Mouse (Mus musculus) urinary bladder, postnatal 36 days (tissue): ENCODE data around the gene Tcf20.
"Not testable (repeated sequence)": the region's sequence is repeated elsewhere in the genome, so short reads cannot be mapped to it uniquely, and the experiment has no call there.

Source experiments
- DNase-seq, 2 experiments: peaks; one replicate each; pipeline ENCODE4 v3.0.0; 2022; ENCODE audit warnings: low spot score in 2 of 2, mixed read lengths in 1 of 2

Gene Tcf20

DNA sequence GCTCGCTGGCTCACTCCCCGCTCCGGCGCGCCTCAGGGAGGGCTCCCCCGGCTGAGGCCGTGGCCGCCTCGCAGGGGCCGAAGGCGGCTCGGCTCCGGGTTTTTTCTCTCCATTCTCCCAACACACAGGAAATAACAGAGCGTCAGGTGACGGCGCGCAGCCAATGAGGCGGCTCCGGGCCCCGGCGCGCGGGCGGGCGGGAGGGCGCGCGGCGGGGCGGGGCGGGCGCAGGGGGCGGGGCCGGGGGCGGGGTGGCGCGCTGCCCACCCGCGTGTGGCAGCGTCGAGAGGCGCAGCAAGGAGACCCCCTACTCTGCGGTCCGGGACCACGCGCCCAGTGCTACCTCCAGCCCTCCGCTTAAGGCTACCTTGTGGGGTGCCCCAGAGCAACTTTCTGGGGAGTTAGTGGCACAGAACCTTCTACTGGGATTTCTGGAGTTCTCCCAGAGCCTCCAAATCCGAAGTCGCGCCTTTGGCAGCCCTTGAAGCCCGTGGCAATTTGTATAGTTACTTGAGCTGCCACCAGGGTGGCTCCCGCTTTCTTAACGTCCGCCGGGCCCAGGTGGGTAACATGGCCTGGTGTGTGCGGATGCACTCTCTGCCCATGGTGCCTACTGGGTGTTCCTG is 87.9 kb downstream of the Tcf20 start:
- peak; percentile 80 to 85 for DNase-seq

GRCm38 (mm10) chr15:82898740-82899675 is 88.7 kb downstream of the Tcf20 start:
- DNase-seq, result peak; percentile 22 to 37

- no peak for DNase-seq
Observed at GRCm38 (mm10) chr15:82898141-82898739, 89.4 kb downstream of the Tcf20 start.

- no peak for DNase-seq
Observed at GRCm38 (mm10) chr15:82896336-82896735, 91.3 kb downstream of the Tcf20 start.

DNA sequence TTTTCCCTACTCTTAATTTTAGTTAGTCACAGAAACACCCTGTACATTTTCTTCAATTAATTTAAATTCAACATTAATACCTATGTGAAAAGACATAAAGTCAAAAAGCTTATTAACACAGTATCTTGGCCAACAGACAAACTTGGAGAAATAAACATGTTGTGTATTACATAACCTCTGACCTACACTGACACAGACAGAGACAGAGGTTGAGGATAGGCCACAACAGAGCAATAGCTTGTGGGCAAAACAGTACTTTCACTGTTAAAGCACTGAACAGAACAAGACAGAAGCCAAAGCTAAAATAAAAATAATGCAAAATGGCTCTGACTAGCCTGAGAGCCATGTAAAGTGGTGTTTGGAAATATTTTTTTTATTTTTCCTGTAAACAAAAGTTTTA is 97.2 kb downstream of the Tcf20 start:
- no peak for DNase-seq

DNA sequence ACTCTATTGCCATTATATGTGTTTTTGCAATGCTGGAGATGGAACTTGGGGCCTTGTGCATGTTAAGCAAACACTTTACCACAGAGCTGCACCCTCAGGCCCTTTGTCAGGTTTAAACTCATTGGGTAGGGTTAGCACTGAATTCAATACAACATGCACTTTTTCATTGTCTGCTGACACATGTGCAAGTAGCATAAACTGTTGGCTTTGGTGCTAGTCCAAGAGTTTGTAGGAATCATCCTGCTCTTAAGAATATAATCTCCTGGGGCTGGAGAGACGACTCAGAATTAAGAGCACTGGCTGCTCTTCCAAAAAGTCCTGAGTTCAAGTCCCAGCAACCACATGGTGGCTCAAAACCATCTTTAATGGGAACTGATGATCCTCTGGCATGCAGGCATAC is 98.2 kb downstream of the Tcf20 start:
- DNase-seq, result no peak

DNA sequence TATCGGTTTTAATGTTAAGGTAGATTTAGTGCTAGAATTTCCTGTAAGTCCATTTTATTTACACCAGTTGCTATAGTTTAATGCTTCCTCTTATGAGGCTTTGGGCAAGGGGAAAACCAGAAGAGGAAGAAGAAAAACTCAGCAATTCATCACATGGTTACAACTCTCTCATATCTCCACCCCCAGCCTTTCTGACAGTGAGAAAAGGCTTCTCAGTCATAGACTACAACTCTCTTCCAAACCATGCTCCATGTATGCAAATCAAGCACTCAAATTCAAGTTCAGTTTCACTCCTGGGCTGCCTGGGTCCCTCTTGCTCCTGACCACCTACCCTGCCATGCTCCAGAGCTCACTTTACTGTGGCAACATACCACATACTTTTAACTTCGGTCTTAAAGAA is 99.2 kb downstream of the Tcf20 start:
- DNase-seq, result no peak

DNA sequence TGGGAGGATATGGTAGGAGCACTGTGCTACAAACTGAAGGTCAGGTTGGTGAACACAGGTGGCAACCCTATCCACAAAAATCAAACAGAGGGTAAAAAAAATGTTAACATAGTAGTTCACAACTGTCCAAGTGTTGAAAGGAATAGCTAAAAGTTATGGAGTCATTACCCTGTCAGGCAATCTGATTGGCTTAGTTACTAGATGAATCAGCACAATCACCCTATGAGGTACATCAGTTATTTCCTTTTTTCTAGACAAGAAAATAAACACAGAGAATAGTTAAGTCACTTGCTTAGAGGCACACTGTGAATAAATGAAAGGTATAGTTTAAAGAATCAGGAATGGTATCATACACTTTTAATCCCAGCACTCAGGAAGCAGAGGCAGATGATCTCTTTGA is 110.4 kb downstream of the Tcf20 start:
- no peak for DNase-seq

- no peak for DNase-seq
Observed at GRCm38 (mm10) chr15:82876863-82877262, 110.8 kb downstream of the Tcf20 start.

DNA sequence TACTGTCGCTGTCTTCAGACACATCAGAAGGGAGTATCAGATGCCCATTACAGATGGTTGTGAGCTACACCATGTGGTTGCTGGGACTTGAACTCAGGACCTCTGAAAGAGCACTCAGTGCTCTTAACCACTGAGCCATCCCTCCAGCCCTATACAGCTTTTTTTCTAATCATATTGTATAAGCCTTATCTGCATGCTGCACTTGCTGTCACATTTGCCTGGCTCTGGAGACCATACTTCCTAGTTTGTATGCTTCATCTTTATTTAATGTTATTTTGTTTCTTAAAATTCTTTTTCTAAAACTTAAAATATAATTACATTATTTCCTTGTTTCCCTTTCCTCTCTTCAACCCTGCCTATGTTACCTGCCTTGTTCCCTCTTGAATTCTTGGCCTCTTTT is 115.6 kb downstream of the Tcf20 start:
- DNase-seq, result no peak

DNA sequence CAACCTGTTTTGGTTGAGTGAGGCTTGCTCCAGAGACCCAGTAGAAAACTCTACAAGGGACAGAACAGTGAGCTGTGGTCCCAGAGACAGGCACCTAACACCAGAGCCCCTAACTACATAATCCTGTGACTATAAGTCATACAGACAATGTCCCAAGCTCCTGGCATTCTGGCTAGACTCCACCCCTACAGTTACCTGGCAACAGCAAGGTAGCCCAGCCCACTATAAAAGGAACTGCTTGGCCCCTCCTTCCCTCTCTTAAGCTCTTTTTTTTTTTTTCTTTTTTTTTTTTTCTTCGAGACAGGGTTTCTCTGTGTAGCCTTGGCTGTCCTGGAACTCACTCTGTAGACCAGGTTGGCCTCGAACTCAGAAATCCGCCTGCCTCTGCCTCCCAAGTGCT is 121.4 kb downstream of the Tcf20 start:
- DNase-seq, result not testable (repeated sequence)

DNA sequence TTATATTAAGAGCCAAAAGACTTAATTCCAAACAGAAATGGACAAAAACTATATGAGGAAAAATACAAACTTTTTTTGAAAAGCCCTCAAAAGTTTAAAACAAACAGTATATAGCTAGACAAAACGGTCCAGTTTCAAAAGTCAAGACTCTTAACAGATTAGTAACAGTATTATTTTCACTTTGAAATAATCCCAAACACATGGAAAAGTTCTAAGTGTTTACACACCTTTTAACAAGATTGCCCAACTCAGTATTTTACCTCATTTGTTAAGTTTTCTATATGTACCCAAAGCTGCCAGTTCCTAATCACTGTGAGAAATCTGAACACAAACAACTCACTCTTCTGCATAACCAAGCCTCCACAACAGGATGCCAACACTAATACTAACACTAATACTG is 124.0 kb downstream of the Tcf20 start:
- no peak for DNase-seq

- peak in 1 of 2 experiments; percentile 51 for DNase-seq
Observed at GRCm38 (mm10) chr15:82856652-82857378, 130.9 kb downstream of the Tcf20 start.

DNA sequence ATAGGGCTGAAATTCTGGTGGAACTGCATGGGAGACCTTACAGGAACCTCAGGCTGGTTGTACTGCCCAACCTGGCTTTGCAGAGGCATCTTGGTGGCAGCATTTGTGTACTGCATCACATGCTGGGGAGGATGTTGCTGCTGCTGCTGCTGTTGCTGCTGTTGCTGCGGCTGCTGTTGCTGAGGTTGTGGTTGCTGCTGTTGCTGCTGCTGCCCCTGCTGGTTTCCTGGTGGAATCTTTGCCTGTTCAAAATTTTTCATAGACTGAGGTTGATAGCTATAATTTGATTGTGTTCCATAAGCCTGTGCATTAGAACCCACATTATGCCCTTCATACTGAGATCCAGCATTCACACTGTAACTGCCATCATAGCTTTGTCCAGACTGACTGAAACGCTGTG is 131.6 kb downstream of the Tcf20 start:
- DNase-seq, result no peak

GRCm38 (mm10) chr15:82839146-82839545 is 148.5 kb downstream of the Tcf20 start:
- no peak for DNase-seq

GRCm38 (mm10) chr15:82829917-82830316 is 157.8 kb downstream of the Tcf20 start:
- DNase-seq, result no peak

DNA sequence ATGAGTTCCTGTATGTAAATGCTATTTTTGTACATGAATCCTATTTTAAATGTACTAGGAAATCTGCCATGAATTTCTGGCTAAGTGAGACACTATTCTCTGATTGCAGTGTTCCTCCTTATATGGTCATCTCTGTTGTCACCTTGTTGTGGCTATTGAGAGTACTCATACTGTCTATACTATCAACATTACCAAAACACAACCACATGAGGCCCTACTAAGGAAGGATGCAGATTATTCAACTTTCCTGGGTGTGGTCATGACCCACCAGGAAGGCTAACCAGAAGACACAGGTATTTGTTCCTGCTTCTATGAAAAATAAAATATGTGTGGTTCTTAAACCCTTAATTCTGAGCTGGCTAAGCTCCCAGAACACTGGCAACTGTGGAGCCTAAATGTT is 161.8 kb downstream of the Tcf20 start:
- no peak for DNase-seq

- DNase-seq, result no peak
Observed at GRCm38 (mm10) chr15:82822347-82822746, 165.3 kb downstream of the Tcf20 start.

GRCm38 (mm10) chr15:82821657-82822056 is 166.0 kb downstream of the Tcf20 start:
- DNase-seq, result no peak

GRCm38 (mm10) chr15:82815296-82815695 is 172.4 kb downstream of the Tcf20 start:
- no peak for DNase-seq

DNA sequence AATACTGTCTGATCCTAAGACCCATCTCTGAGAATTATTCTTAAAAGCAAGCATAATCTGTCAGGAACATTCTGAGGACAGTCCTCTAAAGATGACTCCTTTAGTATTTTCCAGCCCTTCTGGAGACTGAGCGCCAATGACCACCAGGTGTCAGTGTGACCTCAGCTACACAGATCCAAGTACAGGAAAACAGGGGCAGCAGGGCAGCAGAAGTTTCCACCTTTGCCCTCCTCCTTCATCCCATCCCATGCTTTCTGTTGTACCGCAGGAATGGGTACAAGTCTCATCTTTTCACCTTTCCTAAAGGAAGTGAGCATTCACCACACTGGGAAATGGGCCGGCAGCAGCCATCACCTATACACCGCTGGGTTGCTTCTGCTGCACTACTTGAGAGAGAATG is 172.9 kb downstream of the Tcf20 start:
- peak; percentile 39 to 58 for DNase-seq

DNA sequence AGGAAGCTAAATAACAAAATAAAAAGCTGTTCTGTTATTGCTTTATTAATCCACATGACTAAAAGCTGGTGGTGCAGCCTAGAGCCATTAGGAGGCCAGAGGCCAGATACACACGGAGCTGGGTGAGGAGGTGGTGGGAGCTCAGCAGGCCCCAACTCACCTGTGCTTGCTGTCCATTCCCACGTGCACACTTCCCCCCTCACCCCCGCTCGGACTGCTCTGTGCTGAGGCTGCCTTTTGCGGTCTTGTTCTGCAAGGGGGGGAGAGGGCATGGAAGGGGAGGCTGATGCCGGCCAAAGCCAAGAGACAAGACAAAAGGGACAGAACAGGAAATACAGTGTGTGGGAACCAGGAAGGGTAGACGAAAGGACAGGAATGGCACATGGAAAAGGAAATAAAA is 173.4 kb downstream of the Tcf20 start:
- DNase-seq, result no peak
